Mouse (Mus musculus) ES-CJ7 (cell line): ENCODE measurements at regions not wholly inside any gene's neighbourhood (a gene's known extent, or its start where the extent isn't known, plus 50 kb on each side); places are given as distances from the start of the nearest gene placed in this dataset.

ENCODE experiments used
- DNase-seq: peaks from one replicate; pipeline ENCODE4 v3.0.0; 2011; ENCODE audit warnings: low read depth, low spot score

DNA sequence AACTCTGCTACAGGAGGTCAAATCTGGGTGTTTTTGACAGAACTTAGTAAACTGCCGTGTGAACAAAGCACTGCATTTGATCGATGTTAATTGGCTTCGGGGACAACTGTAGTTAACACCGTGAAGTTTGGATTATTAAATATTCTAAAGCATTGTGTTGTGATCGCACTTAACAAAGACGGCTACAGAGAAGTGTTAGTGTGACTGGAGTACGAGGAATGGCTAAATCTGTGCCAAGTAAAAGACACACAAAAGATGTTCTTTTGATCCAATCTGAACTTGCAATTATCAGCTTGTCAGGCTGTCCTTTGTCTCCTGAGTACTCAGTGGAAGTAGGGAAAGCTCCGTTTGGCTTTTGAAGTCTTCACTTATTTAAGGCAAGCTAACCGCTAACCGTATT lies 259.7 kb downstream of the Tmem182 start:
- DNase-seq = no peak

DNA sequence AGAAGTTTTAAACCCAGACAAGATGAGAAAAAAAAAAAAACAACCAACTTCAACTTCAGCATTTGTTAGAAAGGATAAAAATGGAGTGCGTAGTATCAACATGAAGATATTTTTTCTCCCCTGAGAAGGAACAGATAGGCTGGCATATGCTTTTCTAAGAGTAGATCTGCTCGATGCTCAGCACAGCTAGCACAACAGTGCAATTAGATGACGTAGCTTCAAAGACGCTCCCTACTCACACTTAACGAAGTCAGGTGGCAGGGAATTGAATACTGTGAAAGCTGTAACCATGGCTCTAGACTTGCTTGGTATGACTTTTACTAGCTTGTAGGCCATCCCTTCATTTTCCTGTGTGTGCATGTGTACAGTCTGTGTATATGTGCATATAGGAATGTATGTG lies 299.5 kb downstream of the Tmem182 start:
- no peak for DNase-seq

DNA sequence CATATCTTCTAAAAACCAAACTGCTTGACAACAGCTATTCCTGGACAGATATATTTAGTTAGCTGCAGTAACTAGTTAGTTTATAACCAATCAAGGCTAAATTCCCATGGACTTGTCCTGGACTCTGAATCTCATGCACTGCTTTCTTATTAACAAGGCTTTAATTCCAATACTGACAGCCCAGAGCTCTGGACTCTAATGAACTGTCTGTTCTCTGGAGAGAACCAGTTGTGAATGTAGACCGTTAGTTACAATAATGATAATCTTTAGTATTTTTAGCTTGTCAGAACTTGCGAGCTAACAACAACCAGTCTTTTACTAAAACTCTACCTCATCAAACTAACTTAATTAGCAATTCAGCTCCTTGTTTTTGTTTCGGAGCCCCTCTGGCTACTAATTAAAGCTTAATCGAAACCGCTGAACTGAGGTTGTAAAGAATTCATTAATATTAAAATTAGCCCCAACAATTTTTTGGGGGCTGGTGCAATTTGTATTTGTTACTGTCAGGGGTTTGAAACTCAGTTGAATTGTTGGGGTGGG lies 316.3 kb downstream of the Tmem182 start:
- DNase-seq = no peak

DNA sequence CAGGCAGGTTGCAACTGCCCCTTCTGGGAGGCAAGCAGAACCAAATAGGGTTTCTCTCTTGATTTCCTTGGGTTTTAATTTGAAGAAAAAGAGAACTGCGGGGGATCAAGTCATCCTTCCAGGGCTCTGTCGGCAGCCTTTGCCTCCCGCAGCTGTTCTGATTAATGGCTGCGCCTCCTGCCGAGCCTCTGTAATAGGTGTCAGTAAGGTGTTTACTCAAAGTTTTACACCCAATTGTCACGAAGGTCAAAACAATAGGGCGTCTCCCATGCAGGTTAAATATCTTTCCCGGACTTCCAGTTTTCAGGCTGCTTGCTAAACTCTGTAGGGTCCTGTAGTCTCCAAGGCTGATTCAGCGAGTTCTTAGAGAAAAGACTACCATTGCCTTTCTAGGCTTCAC lies 326.0 kb downstream of the Tmem182 start:
- DNase-seq = peak; percentile 90

DNA sequence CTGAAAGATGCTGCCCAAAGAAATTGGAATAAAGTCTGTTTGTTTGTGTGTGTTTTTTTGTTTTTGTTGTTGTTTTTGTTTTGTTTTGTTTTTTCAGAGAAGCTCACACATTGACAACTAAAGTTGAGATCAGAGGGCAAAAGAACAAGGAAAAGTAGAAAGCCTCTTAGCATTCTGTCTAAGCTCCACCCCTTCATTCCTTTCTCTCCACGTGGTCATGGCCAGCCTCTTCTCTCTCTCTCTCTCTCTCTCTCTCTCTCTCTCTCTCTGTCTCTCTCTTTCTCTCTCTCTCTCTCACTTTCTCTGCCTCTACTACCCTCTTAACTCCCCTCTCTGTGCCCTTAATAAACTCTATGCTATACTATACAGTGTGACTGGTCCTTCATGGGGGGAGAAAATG lies 327.7 kb downstream of the Tmem182 start:
- DNase-seq = no peak

DNA sequence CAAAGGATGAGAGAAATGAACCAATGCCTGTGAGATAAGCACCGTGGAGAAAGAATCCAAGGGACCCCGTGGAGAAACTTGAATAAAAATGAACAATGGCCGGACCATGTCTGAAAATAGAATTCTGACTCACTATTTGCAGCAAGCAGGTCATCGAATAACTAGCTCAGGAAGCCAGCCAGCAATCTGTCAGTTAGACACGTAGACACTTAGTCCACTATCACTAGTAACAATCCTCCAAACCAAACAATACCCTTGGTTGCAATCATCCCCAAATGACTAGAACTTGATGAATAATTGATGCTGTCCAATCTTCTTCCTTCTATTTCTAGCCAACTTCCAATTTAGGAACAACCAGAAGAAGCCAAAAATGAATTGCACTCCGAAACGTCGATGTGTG lies 328.5 kb downstream of the Tmem182 start:
- DNase-seq = no peak

DNA sequence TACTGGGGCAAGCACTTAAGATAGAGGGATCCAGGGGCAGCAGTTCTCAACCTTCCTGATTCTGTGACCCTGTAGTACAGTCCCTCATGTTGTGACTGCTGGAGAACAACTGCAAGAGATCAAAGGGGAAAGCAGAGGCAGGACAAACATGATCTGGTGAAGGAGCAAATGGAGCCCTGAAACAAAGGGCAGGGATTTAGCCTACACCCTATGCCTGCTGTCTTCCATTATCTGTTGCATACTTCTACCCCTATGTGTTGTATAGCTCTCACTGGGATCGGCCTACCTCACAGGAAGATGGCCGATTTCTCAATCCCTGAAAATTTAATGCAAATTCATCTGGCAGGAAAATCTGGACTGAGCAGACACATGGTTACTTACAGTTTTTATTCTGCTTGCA lies 334.3 kb downstream of the Tmem182 start:
- DNase-seq = peak; percentile 55

DNA sequence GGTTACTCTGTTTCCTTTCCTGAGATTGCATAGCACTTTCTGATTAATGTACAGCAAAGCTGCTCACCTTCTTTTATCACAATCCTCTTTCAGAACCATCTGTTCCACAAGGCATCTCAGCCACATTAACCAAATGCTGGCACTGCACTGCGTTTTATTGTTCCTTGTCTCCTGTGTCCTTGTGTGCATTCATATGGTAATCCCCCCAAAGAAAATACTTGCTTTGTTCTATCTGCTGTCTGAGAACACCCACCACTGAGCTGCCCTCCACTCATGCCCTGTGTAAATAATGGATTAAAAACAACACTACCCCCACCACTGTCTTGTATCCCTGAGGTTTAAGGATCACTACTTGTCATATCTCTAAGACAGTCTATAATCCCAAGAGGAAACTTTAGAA lies 335.1 kb downstream of the Tmem182 start:
- DNase-seq = peak; percentile 91

DNA sequence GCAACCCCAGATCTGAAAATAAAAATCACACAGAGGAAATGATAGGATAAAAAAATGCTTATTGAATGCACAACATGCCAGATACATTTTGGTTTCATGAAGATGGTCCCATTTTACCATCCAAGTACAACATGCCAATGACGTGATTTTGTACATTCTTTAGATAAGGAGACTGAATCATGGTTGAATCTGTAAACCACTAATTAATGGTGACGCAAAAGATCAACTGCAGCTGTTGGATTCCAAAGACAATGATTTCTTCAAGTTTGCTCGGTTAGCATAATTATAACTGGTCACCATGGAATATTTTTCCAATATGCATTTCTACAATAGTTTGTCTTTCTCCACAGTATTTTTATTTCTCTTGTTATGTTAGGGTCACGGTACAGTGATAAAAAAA lies 336.6 kb downstream of the Tmem182 start:
- DNase-seq = no peak

DNA sequence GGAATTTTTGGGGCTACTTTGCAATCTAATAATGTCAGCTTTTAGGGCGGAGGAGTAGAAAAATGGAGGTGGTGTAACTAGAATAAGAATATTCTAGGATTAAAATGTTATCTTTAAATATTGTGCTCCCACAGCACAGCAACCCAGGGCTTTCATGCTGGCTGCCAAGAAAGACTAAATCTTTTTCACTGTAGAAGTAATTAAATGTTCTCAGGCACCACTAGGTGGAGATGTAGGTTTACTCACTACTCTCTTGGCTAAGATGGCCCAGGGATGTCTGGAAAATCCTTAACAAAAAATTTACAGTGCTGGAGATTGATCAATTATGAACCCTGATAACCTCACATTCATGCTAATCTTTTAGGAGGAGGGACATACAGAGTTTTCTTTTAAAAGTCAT lies 347.1 kb downstream of the Tmem182 start:
- DNase-seq = peak; percentile 48

DNA sequence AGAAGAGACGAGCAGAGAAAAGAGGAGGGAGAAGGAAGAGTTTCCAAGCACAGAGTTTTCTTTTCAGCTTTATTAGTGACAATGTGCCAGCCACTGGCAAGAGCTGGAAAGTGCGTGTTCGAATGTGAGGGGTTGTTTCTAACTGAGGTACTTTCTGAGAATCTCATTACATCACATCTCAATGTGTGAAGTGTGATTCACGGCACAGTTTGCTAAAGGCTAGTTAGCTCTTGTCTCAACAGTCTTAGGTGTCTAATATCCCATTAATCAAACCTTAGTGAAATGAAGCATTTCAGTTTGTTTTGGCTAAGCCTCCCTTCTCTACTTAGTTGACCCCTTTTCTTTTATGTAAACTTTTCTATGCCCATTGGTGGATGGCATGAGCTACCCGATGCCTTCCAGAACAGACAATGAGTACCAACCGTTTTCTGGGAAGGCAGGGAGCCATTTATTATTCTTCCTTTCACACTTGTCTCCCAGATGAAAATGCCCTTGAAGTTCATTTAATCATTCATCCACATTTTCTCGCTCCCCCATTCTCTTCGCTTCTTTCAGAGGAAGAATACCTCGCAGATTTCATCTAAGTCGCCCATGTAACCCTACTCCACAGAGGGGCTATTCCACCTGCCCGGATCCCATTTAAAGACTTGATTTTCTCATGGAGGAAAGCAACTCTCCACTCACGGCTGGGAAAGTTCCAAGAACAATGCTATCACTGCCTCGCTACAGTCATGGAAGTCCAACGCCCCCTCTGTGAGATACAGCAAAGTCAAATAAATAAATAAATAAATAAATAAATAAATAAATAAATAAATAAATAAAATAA lies 348.0 kb downstream of the Tmem182 start:
- no peak for DNase-seq

DNA sequence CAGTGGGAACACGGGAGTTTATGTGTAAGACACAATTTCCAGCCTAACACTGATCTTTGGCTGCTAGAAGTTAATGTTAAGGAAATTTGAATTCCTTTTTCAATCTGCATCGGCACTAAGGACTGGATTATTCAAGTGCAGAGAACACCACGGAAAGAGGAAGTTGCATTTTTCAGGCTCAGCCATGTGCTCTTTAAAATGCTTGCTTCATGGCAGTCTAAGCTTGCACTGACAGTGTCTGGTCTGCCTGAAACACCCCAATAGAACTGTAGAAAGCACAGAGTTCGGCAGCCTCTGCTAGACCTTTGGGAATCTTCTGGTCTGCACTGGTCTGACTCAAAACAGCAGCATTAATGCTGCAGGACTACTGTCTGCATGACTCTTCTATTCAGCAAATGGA lies 348.8 kb downstream of the Tmem182 start:
- no peak for DNase-seq

DNA sequence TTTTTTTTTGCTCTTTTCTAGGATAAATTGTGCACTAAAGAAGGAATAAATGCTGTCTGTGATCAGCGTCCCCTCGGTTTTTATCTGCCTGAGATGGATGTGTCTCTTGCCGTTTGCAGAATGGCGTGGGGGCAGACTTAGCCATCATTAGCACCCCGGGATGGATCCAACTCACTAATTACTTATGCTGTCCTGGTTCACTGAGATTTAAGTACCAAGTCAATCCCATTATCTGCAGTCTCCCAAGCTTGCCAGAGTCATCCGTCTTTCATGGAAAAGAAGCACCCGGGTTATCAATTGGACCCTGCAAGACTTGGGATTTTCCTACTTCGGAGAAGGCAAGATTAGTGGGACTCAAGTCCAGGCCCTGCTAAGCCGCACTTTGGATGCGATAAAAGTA lies 351.5 kb downstream of the Tmem182 start:
- no peak for DNase-seq

DNA sequence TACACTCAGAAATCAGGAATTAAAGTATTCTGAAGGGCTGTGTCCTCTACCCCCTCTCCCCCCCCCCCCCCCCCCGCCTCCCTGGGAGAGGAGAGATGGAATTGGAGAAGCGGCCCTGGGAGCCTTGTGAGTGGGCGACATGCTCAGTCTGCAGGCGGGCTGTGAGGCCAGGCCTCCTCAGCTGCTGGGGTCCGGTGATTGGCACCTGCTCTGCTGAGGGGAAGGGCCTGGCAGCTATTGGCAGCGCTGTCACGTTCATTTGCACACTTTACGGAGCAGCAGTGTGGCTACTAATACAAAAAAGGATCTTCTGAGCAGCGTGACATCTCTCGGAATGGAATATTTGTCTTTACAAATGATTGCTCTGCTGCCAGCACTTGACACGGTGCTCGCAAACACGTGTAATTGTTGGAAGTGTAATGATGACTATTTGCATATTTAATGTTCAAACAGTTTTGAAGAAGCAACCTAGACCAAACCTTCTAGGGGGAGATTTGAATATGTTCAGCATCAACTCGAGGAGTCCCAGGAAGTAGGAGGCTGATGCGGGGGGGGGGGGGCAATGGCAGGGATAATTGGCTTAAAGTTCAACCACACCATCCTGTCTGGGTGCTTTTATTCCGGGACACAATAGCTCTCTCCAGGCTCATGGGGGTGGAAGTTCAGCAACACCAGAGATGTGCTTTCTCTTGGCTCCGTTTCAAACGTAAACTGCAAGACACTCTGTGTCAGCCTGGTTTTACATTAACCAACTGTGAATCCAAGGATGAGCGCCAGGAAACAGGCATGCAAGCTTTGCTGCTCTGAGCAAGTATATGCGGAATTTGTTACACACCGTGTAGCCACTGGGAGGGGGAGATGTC lies 352.5 kb downstream of the Tmem182 start:
- no peak for DNase-seq

DNA sequence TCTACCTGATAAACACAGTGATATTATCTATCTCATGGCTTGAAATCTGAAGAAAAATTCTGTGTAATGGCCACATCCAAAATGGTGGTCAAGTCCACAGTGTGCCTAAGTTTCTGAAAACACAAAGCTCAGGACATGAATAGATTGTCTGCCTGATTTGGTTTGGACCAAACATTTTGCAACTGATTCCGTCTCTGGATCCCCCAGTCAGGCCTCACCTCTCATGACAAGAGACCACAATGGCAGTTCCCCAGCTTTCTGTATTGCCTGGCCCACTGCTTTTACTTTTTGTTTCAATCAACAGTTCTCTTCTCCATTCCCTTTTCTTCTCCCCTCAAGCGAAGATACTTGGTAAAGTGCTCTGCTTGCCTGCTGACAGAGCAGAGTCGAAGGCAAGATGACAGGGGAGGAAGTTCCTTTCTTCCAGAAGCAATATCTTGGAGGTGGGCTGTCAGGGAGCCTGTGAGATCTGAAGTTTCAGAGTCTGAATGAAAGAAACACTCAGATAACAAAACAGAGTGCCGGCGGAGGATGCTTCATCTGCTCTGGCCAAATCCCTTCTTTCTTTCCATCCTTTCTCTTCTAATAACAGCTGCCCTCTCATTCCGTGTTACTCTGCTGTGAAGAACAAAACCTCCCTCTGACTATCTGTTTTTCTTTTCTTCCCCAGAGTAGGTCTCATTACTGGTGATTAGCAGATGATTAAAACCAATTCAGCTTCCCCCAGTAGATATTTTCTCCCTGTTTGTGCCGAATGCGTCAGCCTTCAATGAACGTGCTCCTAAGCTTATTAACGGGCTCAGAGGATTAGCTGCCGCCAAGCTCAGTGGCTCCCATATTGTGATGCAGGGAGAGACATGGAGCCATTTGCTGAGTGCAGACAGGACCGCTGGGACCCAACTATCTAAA lies 360.7 kb downstream of the Tmem182 start:
- DNase-seq = no peak

DNA sequence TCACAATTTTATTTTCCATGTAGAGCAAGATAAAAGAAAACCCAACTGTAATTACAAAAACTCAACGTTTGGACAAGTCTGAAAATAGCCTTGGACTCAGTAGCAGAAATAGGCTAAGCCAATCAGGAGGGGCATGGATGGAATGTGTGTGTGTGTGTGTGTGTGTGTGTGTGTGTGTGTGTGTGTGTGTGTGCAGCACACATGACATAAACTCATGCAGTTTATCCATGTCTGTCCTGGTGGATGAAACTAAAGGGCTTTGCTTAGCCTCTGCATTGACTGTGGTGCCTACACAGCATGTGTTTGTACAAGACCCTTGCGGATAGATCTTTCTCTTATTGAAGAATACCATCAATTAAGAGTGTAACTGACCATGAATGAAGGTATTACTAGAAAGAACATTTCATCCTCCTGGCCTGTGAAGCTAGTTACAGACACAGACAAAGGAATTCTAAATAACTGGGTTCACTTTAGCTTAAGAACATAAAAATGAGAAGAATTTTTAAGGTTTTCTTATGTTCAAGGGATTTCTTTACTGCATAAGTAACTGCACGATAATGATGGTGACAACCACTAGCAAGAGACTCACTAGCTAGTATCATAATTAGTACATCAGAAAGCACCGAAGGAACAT lies 361.5 kb downstream of the Tmem182 start:
- no peak for DNase-seq

DNA sequence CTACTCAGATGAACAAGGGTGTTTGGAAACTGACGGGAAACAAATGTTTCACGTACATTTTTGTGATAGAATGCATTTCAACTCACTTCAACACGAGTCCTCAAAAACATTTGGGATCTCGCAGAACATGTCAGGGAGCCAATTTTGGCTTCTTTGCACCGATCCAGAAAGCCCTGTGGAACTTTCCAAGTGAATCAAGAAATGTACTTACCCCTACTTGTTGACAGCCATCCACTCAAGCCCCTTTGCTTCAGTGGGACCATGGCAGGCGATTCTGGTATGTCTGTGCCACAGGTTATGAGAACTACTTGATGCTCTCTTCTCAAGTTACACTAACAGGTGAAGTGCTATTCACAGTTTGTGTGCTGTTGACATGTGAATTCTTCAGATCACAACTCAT lies 381.6 kb downstream of the Tmem182 start:
- DNase-seq = no peak

DNA sequence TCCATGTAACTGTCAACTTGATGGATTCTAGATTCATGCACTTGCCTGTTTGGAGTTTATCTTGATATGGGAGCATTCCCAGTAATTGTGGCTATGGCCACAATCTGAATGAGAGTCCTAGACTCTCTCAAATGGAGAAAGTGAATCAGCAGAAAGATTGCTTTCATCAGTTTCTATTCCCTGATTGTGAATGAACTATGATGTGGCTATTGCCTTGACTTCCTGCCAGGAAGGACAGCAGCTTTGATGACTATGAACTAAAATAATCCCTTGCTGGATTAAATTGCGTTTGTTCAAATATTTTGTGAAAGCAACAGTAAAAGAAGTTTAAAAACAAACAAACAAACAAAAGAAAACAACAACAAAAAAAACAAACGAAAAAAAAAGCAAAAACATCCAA lies 407.5 kb downstream of the Tmem182 start:
- DNase-seq = no peak

DNA sequence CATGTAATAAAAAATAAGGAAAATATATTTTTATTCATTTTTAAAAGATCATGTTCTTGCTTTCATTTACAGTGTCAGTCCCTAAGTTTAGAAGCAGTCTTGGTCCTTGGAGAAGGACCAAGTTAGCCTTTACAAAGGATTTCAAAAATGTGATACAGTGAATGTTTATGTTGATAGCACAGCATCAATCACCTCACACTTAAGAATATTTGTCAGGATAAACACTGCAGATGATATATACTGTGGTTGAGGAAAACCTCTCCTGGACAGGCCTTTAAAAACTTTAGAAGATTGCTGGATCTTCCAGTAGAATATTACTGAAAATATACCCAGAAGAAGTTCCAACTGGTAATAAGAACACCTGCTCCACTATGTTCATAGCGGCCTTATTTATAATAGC lies 420.4 kb downstream of the Tmem182 start:
- DNase-seq = no peak

DNA sequence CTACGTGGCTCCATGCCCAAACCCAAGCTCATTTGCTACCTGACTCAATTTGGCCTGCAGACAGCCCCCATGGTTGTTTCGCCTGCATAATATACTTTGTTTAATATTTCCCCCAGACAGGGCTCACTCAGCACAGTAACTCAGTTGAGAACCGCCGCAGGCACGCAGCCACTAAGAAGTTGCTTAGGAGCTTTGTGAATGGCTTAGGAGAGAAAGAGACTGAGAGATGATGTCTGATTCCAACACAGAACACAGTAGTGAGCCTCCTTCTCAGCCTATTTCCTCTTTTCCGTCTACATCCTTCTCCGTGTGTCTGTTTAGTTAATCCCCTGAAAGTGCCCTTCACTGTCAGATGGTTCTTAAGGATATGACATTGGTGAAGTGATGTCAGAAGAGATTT lies 429.9 kb downstream of the Tmem182 start:
- no peak for DNase-seq

DNA sequence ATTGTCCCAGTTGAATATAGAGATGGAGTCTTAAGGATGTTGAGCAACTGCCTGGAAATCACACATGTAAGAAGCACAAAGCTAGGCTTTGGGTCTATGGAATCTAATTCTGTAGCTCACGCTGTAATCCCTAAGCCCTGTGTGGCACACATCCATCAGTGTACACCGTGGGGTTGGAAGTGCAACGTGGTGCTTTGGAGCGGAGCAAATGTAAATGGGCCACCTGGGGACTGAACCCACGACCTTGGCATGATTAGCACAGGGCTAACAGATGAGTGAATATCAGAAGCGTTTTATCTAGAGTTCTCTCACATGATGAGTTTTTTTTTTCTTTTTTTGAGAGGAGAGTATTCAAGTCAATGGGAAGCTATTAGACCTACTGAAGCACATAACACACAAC lies 437.6 kb downstream of the Tmem182 start:
- DNase-seq = no peak
